ENCODE assay signal across 14 mouse cellular contexts in genomic region chr16:42908896-42909295, GRCm38 (mm10). TPM values are rescaled to one million over a fixed set of nuclear protein-coding genes. Genes with fewer than 3 reads are reported as not detected.
DNase-seq lines count a peak whose midpoint lies in the region; ATAC-seq and TF ChIP-seq lines count a peak whose summit lies in the region.
"Had no signal": no experiment of that assay in that cellular context is flagged by ENCODE, and none has a peak within 500 bp of the region (broad histone marks: within the 10 kb centered on the region; RNA-seq: fewer than 3 reads in every experiment).

No protein-coding gene starts in this region.

- H3K9ac ChIP-seq in heart, embryonic 16.5 days (ENCODE audit: low read length), result no peak overlapping the region
- H3K9ac ChIP-seq in kidney, postnatal 0 days (ENCODE audit: low read depth, low read length), result no peak overlapping the region
- H3K9ac ChIP-seq: hindbrain, embryonic 13.5 days; liver, embryonic 13.5 days; midbrain, embryonic 12.5 days; neural tube, embryonic 12.5 days had no signal

- 82% methylated on average over 5 of the region's 5 CpGs for WGBS in heart, embryonic 16.5 days
- 55% methylated on average over 5 of the region's 5 CpGs for WGBS in kidney, postnatal 0 days

- no peak overlapping the region for H3K4me3 ChIP-seq in heart, embryonic 16.5 days (ENCODE audit: low read length)
- H3K4me3 ChIP-seq in kidney, postnatal 0 days (replicated peaks; ENCODE audit: low read depth, low read length), result no peak overlapping the region
- H3K4me3 ChIP-seq: hindbrain, embryonic 13.5 days; liver, embryonic 13.5 days; midbrain, embryonic 12.5 days; neural tube, embryonic 12.5 days had no signal

- 0 out of 2 replicates have a peak overlapping the region, but pooled peaks have one; percentile 12 for H3K4me2 ChIP-seq in heart, embryonic 16.5 days (ENCODE audit: low read depth, low read length)
- peak overlapping the region; percentile 59 for H3K4me2 ChIP-seq in kidney, postnatal 0 days (ENCODE audit: low read length)
- H3K4me2 ChIP-seq: hindbrain, embryonic 13.5 days; liver, embryonic 13.5 days; midbrain, embryonic 12.5 days; neural tube, embryonic 12.5 days had no signal

- H3K4me1 ChIP-seq in heart, embryonic 16.5 days (ENCODE audit: control insufficient read depth, insufficient read depth, low read length), result peaks cover 7% of the 10 kb centered on the region
- H3K4me1 ChIP-seq in kidney, postnatal 0 days (replicated peaks; ENCODE audit: insufficient read depth, low read length), result no peaks in the 10 kb centered on the region
- H3K4me1 ChIP-seq: hindbrain, embryonic 13.5 days; liver, embryonic 13.5 days; neural tube, embryonic 12.5 days had no signal

- H3K27me3 ChIP-seq in heart, embryonic 16.5 days (ENCODE audit: control insufficient read depth, insufficient read depth, low read length), result no peaks in the 10 kb centered on the region
- no peaks in the 10 kb centered on the region for H3K27me3 ChIP-seq in kidney, postnatal 0 days (ENCODE audit: insufficient read depth, low read length)
- H3K27me3 ChIP-seq: hindbrain, embryonic 13.5 days; liver, embryonic 13.5 days; midbrain, embryonic 12.5 days; neural tube, embryonic 12.5 days had no signal

- DNase-seq in heart, postnatal 25 days (ENCODE audit: low spot score), result no peak
- no peak for DNase-seq in kidney, postnatal 0 days (ENCODE audit: low spot score)
- no peak for DNase-seq in kidney, adult 11 months
- peak; percentile 40 for DNase-seq in 416B (ENCODE audit: low read depth)
- peak; percentile 16 for DNase-seq in Muller cell, postnatal 12 days (ENCODE audit: inconsistent ontology term)
- DNase-seq: cerebellum, adult 11-12 months; liver, embryonic 13.5 days; lung, postnatal 4 days; right cerebral cortex, postnatal 4 days had no signal

- no peaks in the 10 kb centered on the region for H3K36me3 ChIP-seq in heart, embryonic 16.5 days (ENCODE audit: control insufficient read depth, insufficient read depth)
- H3K36me3 ChIP-seq in kidney, postnatal 0 days (ENCODE audit: insufficient read depth, low read length), result no peaks in the 10 kb centered on the region
- H3K36me3 ChIP-seq: hindbrain, embryonic 13.5 days; liver, embryonic 13.5 days; midbrain, embryonic 12.5 days; neural tube, embryonic 12.5 days had no signal

- intact Hi-C loops in heart, postnatal 25 days (cut with DNase I), result no loop called here

- no peaks in the 10 kb centered on the region for H3K9me3 ChIP-seq in heart, embryonic 16.5 days (replicated peaks; ENCODE audit: control insufficient read depth, low read length)
- H3K9me3 ChIP-seq in kidney, postnatal 0 days (replicated peaks; ENCODE audit: low read length), result no peaks in the 10 kb centered on the region
- H3K9me3 ChIP-seq: hindbrain, embryonic 13.5 days; liver, embryonic 13.5 days; midbrain, embryonic 12.5 days; neural tube, embryonic 12.5 days had no signal

- no peak overlapping the region for H3K27ac ChIP-seq in heart, embryonic 16.5 days (ENCODE audit: low read length)
- H3K27ac ChIP-seq in kidney, postnatal 0 days, result no peak overlapping the region
- H3K27ac ChIP-seq: hindbrain, embryonic 13.5 days; liver, embryonic 13.5 days; midbrain, embryonic 12.5 days; neural tube, embryonic 12.5 days had no signal

- no peak for ATAC-seq in heart, embryonic 16.5 days (replicated peaks; ENCODE audit: extremely low read depth, insufficient read depth, low FRiP score)
- no peak for ATAC-seq in kidney, postnatal 0 days (replicated peaks; ENCODE audit: low FRiP score, low read depth)
- ATAC-seq in erythroid progenitor cell, adult 5-6 weeks (replicated peaks; ENCODE audit: low FRiP score, poor library complexity, severe bottlenecking), result no peak

- TF ChIP-seq CTCF in kidney, postnatal 0 days (IDR thresholded peaks at IDR 0.05; ENCODE audit: low read depth), result no peak

RNA-seq across cellular contexts. Expression of gene Zbtb20, which starts 33.2 kb away (rescaled TPM):
- polyA plus RNA-seq in heart, embryonic 16.5 days (2015; fragmentation: Nextera tagmentation; extraction: Ambion mirVana), result 43.7 and 45.2 TPM in 2 replicates
- total RNA-seq in heart, postnatal 25 days (2021), result 100 to 1,000 TPM; 167 to 189 TPM
- polyA plus RNA-seq in kidney, postnatal 0 days (2015; fragmentation: Nextera tagmentation; extraction: Ambion mirVana), result 36.8 and 43.9 TPM in 2 replicates
- total RNA-seq in erythroid progenitor cell, adult 5-6 weeks (2015; ENCODE audit: low replicate concordance), result 10.5 and 16.9 TPM in 2 replicates
- total RNA-seq in erythroid progenitor cell, adult 5-6 weeks (2017; ENCODE audit: low replicate concordance), result 18.1 and 25.9 TPM in 2 replicates

Comparison
In these comparisons a context has a peak if more than half of its experiments do, and no peak if none do; other contexts are left out.
1. DNase-seq: peak in 416B (single experiment) and Muller cell, postnatal 12 days (single experiment); none in heart, postnatal 25 days (single experiment), kidney, postnatal 0 days (single experiment) and kidney, adult 11 months (single experiment).
2. RNA of gene Zbtb20, which starts 33.2 kb away (total RNA-seq): 167 to 189 TPM in heart, postnatal 25 days; 10.5 to 25.9 TPM in erythroid progenitor cell, adult 5-6 weeks; every median in the first group is over 4 times any median in the second.